Mouse (Mus musculus): ENCODE results near the gene Gm45021.

GRCm38 (mm10) chr6:48573280-48573679 lies 16.1 kb upstream of the Gm45021 start:
- no peak for TF ChIP-seq RAD21 (IDR thresholded peaks at IDR 0.05; ENCODE audit: low read depth, low read length)
- no peak for TF ChIP-seq POLR2A (IDR thresholded peaks at IDR 0.05; ENCODE audit: low read depth, low read length)
- no peak for TF ChIP-seq ZNF384 (IDR thresholded peaks at IDR 0.05; ENCODE audit: low read depth, low read length)
- TF ChIP-seq CTCF (conservative IDR thresholded peaks at IDR 0.05 in 1 of 2, IDR thresholded peaks at IDR 0.05 in 1 of 2; ENCODE audit: low read depth in 2 of 2, low read length in 2 of 2) = no peak
- no peak for TF ChIP-seq PAX5 (IDR thresholded peaks at IDR 0.05; ENCODE audit: low read length)
- no peak for TF ChIP-seq EP300 (IDR thresholded peaks at IDR 0.05; ENCODE audit: low read length)
- TF ChIP-seq MAX (IDR thresholded peaks at IDR 0.05; ENCODE audit: low read length) = no peak
- no peak for TF ChIP-seq BHLHE40 (IDR thresholded peaks at IDR 0.05; ENCODE audit: low read depth, low read length)
- TF ChIP-seq MXI1 (IDR thresholded peaks at IDR 0.05; ENCODE audit: low read depth, low read length) = no peak
- no peak for TF ChIP-seq POLR2AphosphoS2 (IDR thresholded peaks at IDR 0.05; ENCODE audit: low read depth, low read length)
- no peak for TF ChIP-seq USF1 (IDR thresholded peaks at IDR 0.05; ENCODE audit: low read depth, low read length)
- TF ChIP-seq MEF2A (IDR thresholded peaks at IDR 0.05; ENCODE audit: borderline replicate concordance, low read depth, low read length) = no peak
- TF ChIP-seq CHD2 (IDR thresholded peaks at IDR 0.05; ENCODE audit: low read length) = no peak
